Mouse (Mus musculus) liver, adult (tissue): Measurements from ENCODE around the gene Mta3.

Source experiments
- GATA4 ChIP-seq: IDR thresholded peaks from 2 replicates; pipeline ENCODE4 v1.6.1; 2014; ENCODE audit warnings: mild to moderate bottlenecking, low read length; ENCODE audit not compliant: insufficient replicate concordance

Gene Mta3

GRCm38 (mm10) chr17:83770931-83771330 lies 65.0 kb downstream of the Mta3 start:
- TF ChIP-seq GATA4: no peak

- TF ChIP-seq GATA4: no peak
Observed at GRCm38 (mm10) chr17:83772110-83772509, 66.1 kb downstream of the Mta3 start.

- no peak for TF ChIP-seq GATA4
Observed at GRCm38 (mm10) chr17:83772711-83773110, 66.7 kb downstream of the Mta3 start.

DNA sequence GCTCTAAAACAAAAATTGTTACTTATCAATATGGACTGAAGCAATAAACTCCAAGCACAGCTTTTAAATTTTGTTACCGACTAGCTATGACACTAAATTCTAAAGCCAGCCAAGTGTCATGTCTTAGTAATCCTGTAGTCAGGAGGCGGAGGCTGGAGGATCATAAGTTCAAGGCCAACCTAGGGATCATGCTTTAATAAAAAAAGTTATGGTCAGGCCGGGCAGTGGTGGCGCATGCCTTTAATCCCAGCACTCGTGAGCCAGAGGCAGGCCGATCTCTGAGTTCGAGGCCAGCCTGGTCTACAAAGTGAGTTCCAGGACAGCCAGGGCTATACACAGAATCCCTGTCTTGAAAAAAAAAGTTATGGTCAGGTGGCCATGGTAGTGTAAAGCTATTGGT lies 71.0 kb downstream of the Mta3 start:
- TF ChIP-seq GATA4: no peak

DNA sequence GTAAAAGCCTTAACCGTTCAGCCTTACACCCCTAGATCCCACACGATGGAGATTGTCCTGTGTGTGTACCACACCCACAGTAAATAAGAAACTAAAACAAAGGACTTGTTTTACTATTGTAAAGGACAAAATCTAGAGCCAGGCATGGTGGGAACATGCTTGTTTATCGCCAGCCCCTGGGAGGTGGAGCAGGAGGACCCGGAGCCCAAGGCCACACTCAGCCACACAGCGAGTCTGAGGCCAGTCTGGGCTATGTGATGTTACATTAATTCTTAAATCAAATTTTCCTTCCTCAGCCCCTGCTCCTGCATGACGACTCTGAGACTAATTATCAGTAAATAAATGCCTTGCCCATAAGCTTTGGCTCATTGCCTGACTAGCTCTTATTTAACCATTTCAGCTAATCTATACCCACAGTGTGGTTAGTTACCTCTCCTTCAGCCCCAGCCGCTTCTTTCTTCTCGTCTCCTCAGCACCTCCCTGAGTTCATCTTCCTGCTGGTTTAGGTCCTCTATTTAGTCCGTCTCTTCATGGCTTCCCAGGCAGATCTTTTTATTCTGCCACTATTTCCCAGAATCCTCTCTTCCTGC lies 71.6 kb downstream of the Mta3 start:
- no peak for TF ChIP-seq GATA4

DNA sequence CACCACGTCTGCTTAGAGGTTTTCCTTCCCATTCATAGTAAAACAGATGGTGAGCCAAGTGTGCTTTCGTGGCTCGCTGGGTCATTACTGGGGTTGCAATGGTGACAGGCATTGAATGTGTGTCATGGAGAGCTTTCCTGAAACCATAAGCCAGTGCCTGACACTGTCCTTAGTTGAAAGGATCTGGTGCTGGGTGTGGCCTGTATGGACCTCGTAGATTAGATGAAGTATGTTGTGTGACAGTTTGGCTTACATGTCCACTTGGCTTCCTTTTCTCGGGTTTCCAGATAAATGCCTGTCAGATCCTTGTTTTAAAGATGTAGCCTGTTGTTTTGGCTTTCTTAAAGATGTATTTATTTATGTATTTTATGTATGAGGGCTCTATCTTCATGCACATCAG lies 74.3 kb downstream of the Mta3 start:
- no peak for TF ChIP-seq GATA4

DNA sequence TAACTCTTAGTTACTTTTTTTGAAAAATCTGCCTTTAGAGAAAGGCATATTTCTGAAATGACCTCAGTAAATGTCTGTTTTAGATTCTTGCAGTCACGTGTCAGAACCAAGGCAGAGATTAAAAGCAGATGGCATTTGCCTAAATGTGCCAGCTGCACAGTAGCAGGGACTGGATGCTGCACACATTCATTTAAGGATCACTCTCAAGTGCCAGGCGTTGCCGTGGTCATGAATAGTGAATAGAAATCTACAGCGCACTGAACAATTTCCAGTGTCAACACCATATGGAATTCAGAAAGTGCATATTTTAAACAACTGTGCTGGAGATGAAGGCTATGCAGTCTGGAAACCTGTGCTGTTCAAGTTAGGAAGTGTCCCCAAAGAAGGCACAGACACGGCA lies 76.8 kb downstream of the Mta3 start:
- no peak for TF ChIP-seq GATA4

- no peak for TF ChIP-seq GATA4
Observed at GRCm38 (mm10) chr17:83786418-83786817, 80.5 kb downstream of the Mta3 start.

GRCm38 (mm10) chr17:83790158-83790557 lies 84.2 kb downstream of the Mta3 start:
- TF ChIP-seq GATA4: no peak

DNA sequence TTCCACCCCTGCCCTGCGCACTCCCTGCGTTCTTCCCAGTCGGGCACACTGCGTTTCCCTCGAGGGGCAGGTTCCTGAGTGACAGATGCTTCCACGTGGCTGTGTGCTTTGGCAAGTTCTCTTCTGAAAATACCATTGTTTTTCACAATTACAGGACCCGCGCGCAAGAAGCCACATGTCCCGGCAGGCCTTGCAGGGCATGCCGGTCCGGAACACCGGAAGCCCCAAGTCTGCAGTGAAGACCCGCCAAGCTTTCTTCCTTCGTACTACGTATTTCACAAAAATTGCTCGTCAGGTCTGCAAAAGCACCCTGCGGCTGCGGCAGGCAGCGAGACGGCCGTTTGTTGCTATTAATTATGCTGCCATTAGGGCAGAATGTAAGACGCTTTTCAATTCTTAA lies 86.4 kb downstream of the Mta3 start:
- TF ChIP-seq GATA4: no peak

DNA sequence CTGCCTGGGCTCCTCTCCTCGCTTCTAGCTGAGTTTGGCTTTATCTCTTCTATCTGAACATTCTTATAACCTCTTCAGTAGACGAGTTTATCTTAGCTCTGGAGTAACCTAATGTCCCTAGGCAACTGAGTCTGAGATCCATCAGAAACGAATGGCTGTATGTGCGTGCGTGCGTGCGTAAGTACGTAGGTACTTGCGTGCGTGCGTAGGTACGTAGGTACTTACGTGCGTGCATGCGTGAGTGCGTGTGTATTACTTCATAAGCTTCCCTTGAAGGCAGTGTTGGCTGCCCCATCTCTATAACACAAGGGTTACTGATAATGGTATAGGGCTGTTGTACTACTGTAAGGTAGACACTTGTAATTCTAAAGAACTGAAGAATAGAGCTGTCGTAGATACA lies 89.2 kb downstream of the Mta3 start:
- no peak for TF ChIP-seq GATA4

- TF ChIP-seq GATA4: no peak
Observed at GRCm38 (mm10) chr17:83799506-83800050, 93.6 kb downstream of the Mta3 start.

DNA sequence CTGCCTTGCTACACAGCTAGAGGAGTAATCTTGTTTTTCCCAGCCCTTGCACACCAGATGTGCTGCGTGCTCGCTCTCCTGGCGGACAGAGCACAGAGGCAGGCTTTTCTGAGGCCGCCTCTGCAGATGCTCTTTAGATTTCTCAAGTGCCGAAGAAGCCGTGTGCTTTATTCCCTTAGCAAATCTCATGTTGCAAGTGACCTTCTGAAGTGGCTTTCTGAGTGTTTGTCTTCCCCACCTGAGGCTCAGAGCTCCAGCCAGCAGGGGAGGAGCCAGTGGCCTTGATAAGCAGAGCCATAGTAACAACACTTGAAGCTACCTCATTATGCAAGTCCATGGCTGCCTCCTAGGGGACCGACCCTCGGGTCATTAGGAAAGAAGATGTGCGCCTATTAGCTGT lies 98.0 kb downstream of the Mta3 start:
- TF ChIP-seq GATA4: no peak

DNA sequence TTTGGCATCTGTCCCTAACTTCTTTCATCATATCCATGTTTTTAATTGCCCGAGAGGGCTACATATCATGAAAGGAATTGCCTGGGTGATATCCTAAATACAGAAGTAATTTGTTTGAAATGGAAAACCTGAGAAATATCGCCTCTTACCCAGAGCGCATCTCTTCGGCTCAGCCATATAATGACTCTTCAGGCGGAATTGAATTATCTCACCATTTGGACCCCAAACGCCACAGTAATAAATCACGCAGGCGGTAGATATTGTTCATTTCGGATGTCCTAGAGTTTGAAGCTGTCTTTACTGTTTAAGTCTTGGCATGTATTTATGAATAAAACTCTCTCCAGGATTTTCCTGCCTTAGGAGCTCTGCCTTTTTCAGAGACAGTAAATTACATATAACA lies 99.1 kb downstream of the Mta3 start:
- no peak for TF ChIP-seq GATA4

DNA sequence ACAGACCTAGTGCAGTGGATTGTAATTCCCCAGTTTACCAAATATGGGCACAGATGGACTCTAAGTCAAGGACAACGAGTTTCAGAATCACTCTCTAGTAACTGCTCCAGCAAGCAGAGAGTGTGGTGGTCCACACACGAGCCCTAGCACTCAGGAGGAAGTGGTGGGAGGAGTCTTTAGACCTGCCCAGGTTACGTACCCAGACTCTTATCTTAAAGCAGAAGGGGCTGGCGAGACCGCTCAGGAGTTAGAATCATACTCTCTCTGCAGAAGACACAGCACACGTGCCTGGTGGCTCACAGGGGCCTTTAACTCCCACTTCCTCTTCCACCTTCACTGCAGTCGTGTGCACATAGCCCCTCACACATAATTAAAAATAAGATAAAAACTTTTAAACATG lies 101.4 kb downstream of the Mta3 start:
- TF ChIP-seq GATA4: no peak

DNA sequence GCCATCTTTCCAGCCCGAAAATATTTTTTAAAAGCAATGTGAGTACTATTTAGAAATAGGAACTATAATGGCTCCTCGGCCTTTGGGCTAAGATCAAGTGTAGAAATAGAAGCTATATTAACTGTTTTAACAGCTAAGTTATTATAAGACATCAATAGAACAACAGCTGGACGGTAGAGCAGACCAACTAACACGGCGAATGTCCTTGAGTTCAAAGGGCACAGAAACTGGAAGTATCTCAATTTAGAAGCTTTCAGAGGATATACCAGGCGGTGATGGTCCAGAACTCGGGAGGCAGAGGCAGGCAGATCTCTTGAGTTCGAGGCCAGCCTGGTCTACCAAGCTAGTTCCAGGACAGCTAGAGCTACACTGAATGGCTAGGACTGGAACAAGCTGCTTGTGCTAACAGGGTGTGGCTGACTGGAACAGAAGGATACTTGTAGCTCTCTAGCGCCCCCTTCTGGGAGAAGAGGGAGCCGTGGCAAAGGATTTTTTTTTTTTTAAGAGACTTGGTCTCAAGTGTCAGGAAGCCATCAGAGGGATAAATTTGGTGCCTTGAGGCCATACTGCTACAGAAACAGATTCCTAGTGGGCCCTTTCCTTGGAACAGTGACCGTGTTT lies 101.9 kb downstream of the Mta3 start:
- no peak for TF ChIP-seq GATA4
